Mouse (Mus musculus): ENCODE results near the gene Anapc1. TPM values are rescaled to one million over a fixed set of nuclear protein-coding genes. Genes with fewer than 3 reads are reported as not detected.
A peak's percentile ranks its signal among the peaks of the same experiment; 100 is the strongest.
"Not testable (repeated sequence)": the region's sequence is repeated elsewhere in the genome, so short reads cannot be mapped to it uniquely, and the experiment has no call there.

The Anapc1 gene
- polyA plus RNA-seq, 1 experiment from 2014 or later, result 57.4 TPM

DNA sequence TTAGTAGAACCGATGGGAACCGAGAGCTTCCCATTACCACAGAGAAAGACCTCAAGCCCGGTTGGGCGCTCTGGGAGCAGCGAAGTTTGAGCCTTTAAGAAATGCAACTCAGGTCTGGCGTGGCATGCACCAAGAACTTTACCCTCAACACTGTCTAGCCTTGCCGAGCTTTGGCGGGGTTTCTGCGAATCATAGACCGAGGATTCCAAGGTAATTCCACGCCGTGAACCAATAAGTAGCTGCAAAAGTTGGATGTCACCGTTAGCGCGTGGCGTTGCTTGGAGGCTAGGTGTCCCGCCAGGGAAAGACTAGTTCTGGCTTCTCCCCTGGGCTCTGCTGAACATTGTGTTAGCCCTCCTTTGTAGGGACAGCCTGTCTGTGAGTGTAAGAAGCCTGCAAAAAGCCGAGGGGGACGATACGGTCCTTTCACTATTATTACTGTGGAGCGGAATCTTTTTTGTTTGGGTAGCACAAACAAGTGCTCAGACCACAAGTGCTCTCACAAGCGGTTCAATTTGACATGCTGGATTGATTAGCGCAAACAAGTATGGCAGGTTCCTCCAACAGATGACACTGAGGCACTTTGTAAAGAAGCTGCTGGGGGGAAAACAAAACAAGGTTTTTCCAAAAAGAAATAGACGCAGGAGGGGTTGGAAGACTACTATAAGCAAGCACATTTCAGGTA lies 12.2 kb upstream of the Anapc1 start:
- Histone ChIP-seq H3K27me3 (replicated peaks; ENCODE audit: control insufficient read depth, insufficient read depth, low read length) (no peaks in the 10 kb centered on the region), H3K9me3 (ENCODE audit: control insufficient read depth, low read length) (no peaks in the 10 kb centered on the region), H3K4me3 (ENCODE audit: low read depth, low read length) (peak overlapping the region; percentile 56), H3K36me3 (ENCODE audit: control insufficient read depth, insufficient read depth, low read length) (no peaks in the 10 kb centered on the region), H3K9ac (ENCODE audit: low read depth, low read length) (peak overlapping the region; percentile 75), H3K27ac (replicated peaks; ENCODE audit: low read depth, low read length) (peak overlapping the region; percentile 80), H3K4me1 (ENCODE audit: control insufficient read depth, insufficient read depth, low read length) (0 out of 2 replicates have a peak, but pooled peaks cover 6% of the 10 kb centered on the region), H3K4me2 (ENCODE audit: low read depth, low read length) (peak overlapping the region; percentile 54)
- DNase-seq (ENCODE audit: low spot score), result peak; percentile 81
- peak; percentile 17; the same call in 1 of the 2 replicates for ATAC-seq (ENCODE audit: low read depth)
- 2% methylated on average over 24 of the region's 24 CpGs for WGBS

DNA sequence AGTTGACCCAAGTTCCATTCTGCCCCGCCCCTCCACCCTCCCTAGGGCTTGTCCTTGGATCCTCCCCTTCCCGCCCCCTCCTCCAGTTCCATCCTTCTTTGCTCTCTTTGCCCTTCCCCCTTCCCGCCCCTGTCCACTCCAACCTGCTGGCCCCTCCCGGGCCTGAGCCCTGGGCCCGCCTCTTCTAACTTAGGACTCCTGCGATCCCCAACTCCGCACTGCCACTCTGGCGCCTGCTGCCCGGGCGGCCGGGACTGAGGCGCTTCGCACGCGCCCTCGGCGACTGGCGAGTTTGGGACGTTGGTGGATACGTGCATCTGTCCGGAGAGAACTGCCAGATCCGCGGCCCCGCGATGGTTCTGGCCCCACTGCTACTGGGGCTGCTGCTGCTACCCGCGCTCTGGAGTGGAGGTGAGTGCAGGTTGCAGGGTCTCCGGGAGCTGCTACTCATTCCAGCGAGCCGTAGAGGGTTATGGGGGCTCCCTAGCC lies 11.5 kb upstream of the Anapc1 start, which contains the start of gene Mertk:
Gene Mertk (plus strand): TSS at position 264 of the 489 bp plus-strand sequence.
- H3K27me3 ChIP-seq (replicated peaks; ENCODE audit: control insufficient read depth, insufficient read depth, low read length), result no peaks in the 10 kb centered on the region
- peak within 1 kb of the TSS; percentile 54 for H3K4me2 ChIP-seq (ENCODE audit: low read depth, low read length)
- peak within 1 kb of the TSS; percentile 80 for H3K27ac ChIP-seq (replicated peaks; ENCODE audit: low read depth, low read length)
- ATAC-seq (ENCODE audit: low read depth) (peak; percentile 93), DNase-seq (ENCODE audit: low spot score) (peak; percentile 96)
- H3K4me1 ChIP-seq (ENCODE audit: control insufficient read depth, insufficient read depth, low read length), result 0 out of 2 replicates have a peak, but pooled peaks cover 6% of the 10 kb centered on the region
- H3K9me3 ChIP-seq (ENCODE audit: control insufficient read depth, low read length), result no peaks in the 10 kb centered on the region
- under 1% methylated on average over 30 of the region's 30 CpGs for WGBS
- no peaks in the 10 kb centered on the region for H3K36me3 ChIP-seq (ENCODE audit: control insufficient read depth, insufficient read depth, low read length)
- peak within 1 kb of the TSS; percentile 56 for H3K4me3 ChIP-seq (ENCODE audit: low read depth, low read length)
- peak within 1 kb of the TSS; percentile 75 for H3K9ac ChIP-seq (ENCODE audit: low read depth, low read length)

DNA sequence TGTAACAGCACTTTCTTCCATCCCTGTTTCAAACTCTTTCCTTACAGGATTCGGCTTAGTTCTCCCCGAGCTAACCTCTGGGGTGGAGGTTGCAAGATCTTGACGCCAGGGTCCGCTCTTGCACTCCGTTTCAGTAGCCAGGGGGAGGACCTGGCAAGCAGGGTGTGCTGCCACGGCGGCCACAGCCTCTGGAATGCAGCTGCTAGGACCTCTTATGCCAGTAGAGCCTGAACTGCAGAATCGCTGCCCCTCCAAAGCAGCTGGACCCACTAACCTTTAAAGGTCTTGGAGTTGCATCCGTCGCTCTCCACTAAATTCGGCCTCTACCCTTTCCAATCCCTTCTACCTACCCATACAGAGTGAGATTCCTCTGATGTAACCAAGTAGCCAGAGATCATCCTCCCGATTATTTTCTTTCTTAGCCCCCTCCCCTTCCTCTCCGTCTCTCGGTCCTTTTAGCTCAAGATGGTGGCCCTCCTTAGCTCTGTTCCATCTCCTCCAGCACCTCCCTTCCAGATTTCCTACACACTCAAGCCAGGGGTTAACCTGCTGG lies 11.0 kb upstream of the Anapc1 start:
- H3K4me3 ChIP-seq (ENCODE audit: low read depth, low read length), result peak overlapping the region; percentile 56
- H3K4me1 ChIP-seq (ENCODE audit: control insufficient read depth, insufficient read depth, low read length), result 0 out of 2 replicates have a peak, but pooled peaks cover 6% of the 10 kb centered on the region
- H3K9me3 ChIP-seq (ENCODE audit: control insufficient read depth, low read length), result no peaks in the 10 kb centered on the region
- H3K9ac ChIP-seq (ENCODE audit: low read depth, low read length), result peak overlapping the region; percentile 75
- H3K36me3 ChIP-seq (ENCODE audit: control insufficient read depth, insufficient read depth, low read length), result no peaks in the 10 kb centered on the region
- WGBS, result 0% methylated on average over 14 of the region's 14 CpGs
- DNase-seq (ENCODE audit: low spot score) (peak; percentile 95), ATAC-seq (ENCODE audit: low read depth) (peak; percentile 94)
- H3K27ac ChIP-seq (replicated peaks; ENCODE audit: low read depth, low read length), result peak overlapping the region; percentile 80
- H3K4me2 ChIP-seq (ENCODE audit: low read depth, low read length), result peak overlapping the region; percentile 54
- no peaks in the 10 kb centered on the region for H3K27me3 ChIP-seq (replicated peaks; ENCODE audit: control insufficient read depth, insufficient read depth, low read length)

DNA sequence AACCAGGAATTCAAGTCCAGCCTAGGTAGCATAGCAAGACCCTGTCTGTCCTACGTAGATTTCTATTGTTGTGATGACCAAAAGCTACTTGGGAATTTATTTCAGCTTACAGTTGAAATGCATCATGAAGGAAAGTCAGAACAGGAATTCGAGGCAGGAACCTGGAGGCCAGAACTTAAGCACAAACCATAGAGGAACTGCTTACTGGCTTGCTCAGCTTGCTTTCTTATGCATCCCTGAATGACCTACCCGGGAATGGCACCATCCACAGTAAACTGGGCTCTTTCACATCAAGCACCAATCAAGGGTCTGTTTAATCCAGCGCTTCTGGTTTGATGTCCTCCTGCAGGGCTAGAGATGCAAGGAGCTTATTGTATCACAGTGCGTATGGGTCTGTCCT lies 10.4 kb upstream of the Anapc1 start:
- 51% methylated on average over 5 of the region's 5 CpGs for WGBS
- peak overlapping the region; percentile 54 for H3K4me2 ChIP-seq (ENCODE audit: low read depth, low read length)

DNA sequence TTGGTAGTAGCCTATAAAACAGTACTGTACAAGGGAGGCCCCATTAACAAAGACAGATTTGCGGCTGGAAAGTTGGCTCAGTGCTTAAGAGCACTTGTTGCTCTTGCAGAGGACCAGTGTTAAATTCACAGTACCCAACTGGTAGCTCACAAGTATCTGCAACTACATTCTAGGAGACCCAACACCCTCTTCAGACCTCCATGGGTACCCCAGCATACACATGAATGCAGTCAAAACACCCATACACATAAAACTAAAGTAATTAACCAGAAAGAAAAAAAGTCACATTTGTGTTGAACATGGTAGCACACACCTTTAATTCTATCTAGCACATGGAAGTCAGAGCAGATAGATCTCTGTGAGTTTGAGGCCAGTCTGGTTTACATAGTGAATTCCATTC lies 9.9 kb upstream of the Anapc1 start:
- WGBS, result 96% methylated on average over 1 of the region's 1 CpGs
- ATAC-seq (ENCODE audit: low read depth) (no peak), DNase-seq (ENCODE audit: low spot score) (no peak)
- H3K9me3 ChIP-seq (ENCODE audit: control insufficient read depth, low read length), result no peaks in the 10 kb centered on the region
- 0 out of 2 replicates have a peak, but pooled peaks cover 6% of the 10 kb centered on the region for H3K4me1 ChIP-seq (ENCODE audit: control insufficient read depth, insufficient read depth, low read length)
- H3K27me3 ChIP-seq (replicated peaks; ENCODE audit: control insufficient read depth, insufficient read depth, low read length), result no peaks in the 10 kb centered on the region
- H3K27ac ChIP-seq (replicated peaks; ENCODE audit: low read depth, low read length), result no peak overlapping the region
- 0 out of 2 replicates have a peak overlapping the region, but pooled peaks have one; percentile 31 for H3K9ac ChIP-seq (ENCODE audit: low read depth, low read length)
- H3K4me2 ChIP-seq (ENCODE audit: low read depth, low read length), result no peak overlapping the region
- no peak overlapping the region for H3K4me3 ChIP-seq (ENCODE audit: low read depth, low read length)
- H3K36me3 ChIP-seq (ENCODE audit: control insufficient read depth, insufficient read depth, low read length), result no peaks in the 10 kb centered on the region

More for the DNA sequence above, 10.4 kb upstream of the Anapc1 start:
- Histone ChIP-seq H3K4me3 (ENCODE audit: low read depth, low read length) (peak overlapping the region; percentile 56), H3K36me3 (ENCODE audit: control insufficient read depth, insufficient read depth, low read length) (no peaks in the 10 kb centered on the region), H3K27me3 (replicated peaks; ENCODE audit: control insufficient read depth, insufficient read depth, low read length) (no peaks in the 10 kb centered on the region), H3K27ac (replicated peaks; ENCODE audit: low read depth, low read length) (peak overlapping the region; percentile 80), H3K9ac (ENCODE audit: low read depth, low read length) (peak overlapping the region; percentile 31), H3K4me1 (ENCODE audit: control insufficient read depth, insufficient read depth, low read length) (0 out of 2 replicates have a peak, but pooled peaks cover 6% of the 10 kb centered on the region), H3K9me3 (ENCODE audit: control insufficient read depth, low read length) (no peaks in the 10 kb centered on the region)
- no peak for DNase-seq (ENCODE audit: low spot score)
- ATAC-seq (ENCODE audit: low read depth), result no peak

DNA sequence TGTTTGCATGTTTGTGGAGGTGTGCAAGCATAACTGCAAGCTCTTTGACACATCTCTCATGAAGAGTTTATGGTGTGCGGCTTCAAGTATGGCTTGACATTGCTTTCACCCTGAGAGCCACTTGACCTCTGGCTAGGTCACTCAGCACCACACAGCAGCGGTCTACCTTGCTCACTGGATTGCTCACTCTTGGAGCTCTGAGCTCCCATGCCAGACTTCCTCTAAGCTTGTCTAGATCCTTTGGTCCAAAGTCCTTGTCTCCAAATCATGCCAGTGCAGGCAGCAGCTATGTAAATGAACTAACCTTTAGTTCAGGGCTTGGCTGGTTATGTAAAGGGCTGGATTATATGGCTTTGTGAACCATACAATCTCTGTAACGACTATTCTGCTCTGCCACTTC lies 9.2 kb upstream of the Anapc1 start:
- Histone ChIP-seq H3K27me3 (replicated peaks; ENCODE audit: control insufficient read depth, insufficient read depth, low read length) (no peaks in the 10 kb centered on the region), H3K36me3 (ENCODE audit: control insufficient read depth, insufficient read depth, low read length) (no peaks in the 10 kb centered on the region), H3K4me2 (ENCODE audit: low read depth, low read length) (no peak overlapping the region), H3K27ac (replicated peaks; ENCODE audit: low read depth, low read length) (no peak overlapping the region), H3K9me3 (ENCODE audit: control insufficient read depth, low read length) (no peaks in the 10 kb centered on the region), H3K4me3 (ENCODE audit: low read depth, low read length) (no peak overlapping the region), H3K4me1 (ENCODE audit: control insufficient read depth, insufficient read depth, low read length) (0 out of 2 replicates have a peak, but pooled peaks cover 6% of the 10 kb centered on the region), H3K9ac (ENCODE audit: low read depth, low read length) (no peak overlapping the region)
- no peak for ATAC-seq (ENCODE audit: low read depth)
- DNase-seq (ENCODE audit: low spot score), result no peak
- WGBS, result 79% methylated on average over 3 of the region's 3 CpGs

DNA sequence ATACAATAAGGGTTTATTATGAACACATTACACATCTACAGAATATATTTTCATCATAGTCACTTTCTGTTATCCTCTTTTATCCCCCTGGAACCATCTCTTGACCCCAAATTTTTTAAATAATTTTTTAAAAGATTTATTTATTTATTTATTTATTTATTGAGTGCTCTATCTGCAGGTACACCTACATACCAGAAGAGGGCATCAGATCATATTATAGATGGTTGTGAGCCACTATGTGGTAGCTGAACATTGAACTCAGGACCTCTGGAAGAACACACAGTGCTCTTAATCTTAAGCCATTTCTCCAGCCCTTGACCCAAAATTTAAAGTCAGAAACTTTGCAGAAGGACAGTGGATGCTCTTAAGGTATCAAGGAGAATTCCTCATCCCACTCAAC lies 7.4 kb upstream of the Anapc1 start:
- Histone ChIP-seq H3K9me3 (ENCODE audit: control insufficient read depth, low read length) (no peaks in the 10 kb centered on the region), H3K4me3 (ENCODE audit: low read depth, low read length) (no peak overlapping the region), H3K9ac (ENCODE audit: low read depth, low read length) (no peak overlapping the region), H3K4me2 (ENCODE audit: low read depth, low read length) (no peak overlapping the region), H3K27ac (replicated peaks; ENCODE audit: low read depth, low read length) (no peak overlapping the region), H3K27me3 (replicated peaks; ENCODE audit: control insufficient read depth, insufficient read depth, low read length) (no peaks in the 10 kb centered on the region), H3K4me1 (ENCODE audit: control insufficient read depth, insufficient read depth, low read length) (no peaks in the 10 kb centered on the region), H3K36me3 (ENCODE audit: control insufficient read depth, insufficient read depth, low read length) (no peaks in the 10 kb centered on the region)
- DNase-seq (ENCODE audit: low spot score), result no peak
- ATAC-seq (ENCODE audit: low read depth), result no peak

DNA sequence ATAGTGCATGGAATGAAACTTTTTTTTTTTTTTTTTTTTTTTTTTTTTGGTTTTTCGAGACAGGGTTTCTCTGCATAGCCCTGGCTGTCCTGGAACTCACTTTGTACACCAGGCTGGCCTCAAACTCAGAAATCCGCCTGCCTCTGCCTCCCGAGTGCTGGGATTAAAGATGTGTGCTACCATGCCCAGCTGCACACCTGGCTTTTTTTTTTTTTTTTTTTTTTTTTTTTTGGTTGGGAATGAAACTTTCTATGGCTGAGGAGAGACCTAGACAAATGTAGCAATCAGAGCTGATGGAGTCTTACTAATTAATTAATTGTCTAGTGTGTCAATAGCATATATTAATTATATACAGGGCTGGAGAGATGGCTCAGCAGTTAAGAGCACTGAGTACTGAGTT lies 6.6 kb upstream of the Anapc1 start:
- not testable (repeated sequence) for DNase-seq (ENCODE audit: low spot score); ATAC-seq (ENCODE audit: low read depth); H3K27me3 ChIP-seq (replicated peaks; ENCODE audit: control insufficient read depth, insufficient read depth, low read length); H3K4me3 ChIP-seq (ENCODE audit: low read depth, low read length); H3K9ac ChIP-seq (ENCODE audit: low read depth, low read length); H3K4me1 ChIP-seq (ENCODE audit: control insufficient read depth, insufficient read depth, low read length); H3K27ac ChIP-seq (replicated peaks; ENCODE audit: low read depth, low read length); H3K4me2 ChIP-seq (ENCODE audit: low read depth, low read length); H3K9me3 ChIP-seq (ENCODE audit: control insufficient read depth, low read length); H3K36me3 ChIP-seq (ENCODE audit: control insufficient read depth, insufficient read depth, low read length)
- WGBS, result 96% methylated on average over 3 of the region's 3 CpGs
